Mouse (Mus musculus): ENCODE measurements around the gene Dync2li1. TPM values are rescaled to one million over a fixed set of nuclear protein-coding genes. Genes with fewer than 3 reads are reported as not detected.

Gene Dync2li1
- total and polyA plus RNA-seq, 3 experiments, result 0.08 TPM; not detected in 2

GRCm38 (mm10) chr17:84677595-84677994, 51.3 kb downstream of the Dync2li1 start:
- Histone ChIP-seq H3K27me3 (ENCODE audit: control insufficient read depth in 1 of 2, insufficient read depth in 2 of 2, low read length in 2 of 2) (no peaks in the 10 kb centered on the region; a peak in 1 of 4 replicates), H3K27ac (ENCODE audit: control insufficient read depth, low read depth, low read length) (no peak overlapping the region), H3K4me3 (ENCODE audit: control insufficient read depth in 1 of 2, insufficient read depth in 1 of 2, low read depth in 2 of 2, low read length in 2 of 2) (no peak overlapping the region), H3K9ac (ENCODE audit: control insufficient read depth, low read depth, low read length, poor library complexity, severe bottlenecking) (no peak overlapping the region), H3K79me2 (ENCODE audit: control insufficient read depth, insufficient read depth, low read length, poor library complexity) (no peaks in the 10 kb centered on the region), H3K4me1 (ENCODE audit: control insufficient read depth in 1 of 2, insufficient read depth in 2 of 2, low read length in 2 of 2) (no peaks in the 10 kb centered on the region), H3K9me3 (replicated peaks; ENCODE audit: insufficient read depth, low read length) (no peaks in the 10 kb centered on the region), H3K36me3 (ENCODE audit: control insufficient read depth in 1 of 2, insufficient read depth in 2 of 2, low read length in 2 of 2) (no peaks in the 10 kb centered on the region)
- TF ChIP-seq ZKSCAN1 (IDR thresholded peaks at IDR 0.05; ENCODE audit: low read depth, low read length) (no peak), UBTF (IDR thresholded peaks at IDR 0.05; ENCODE audit: borderline replicate concordance, insufficient read depth, low read depth, low read length) (no peak), POLR2AphosphoS2 (IDR thresholded peaks at IDR 0.05; ENCODE audit: low read length) (no peak), KAT2A (conservative IDR thresholded peaks at IDR 0.05; ENCODE audit: low read depth, low read length) (no peak), JUND (IDR thresholded peaks at IDR 0.05; ENCODE audit: low read depth, low read length) (no peak), EP300 (IDR thresholded peaks at IDR 0.05; ENCODE audit: low read depth in 1 of 2, low read length in 2 of 2) (no peak), SMC3 (IDR thresholded peaks at IDR 0.05; ENCODE audit: low read depth, low read length) (no peak), GABPA (IDR thresholded peaks at IDR 0.05; ENCODE audit: low read depth, low read length) (no peak), ZMIZ1 (IDR thresholded peaks at IDR 0.05; ENCODE audit: low read depth, low read length) (no peak), HCFC1 (IDR thresholded peaks at IDR 0.05; ENCODE audit: low read depth, low read length) (no peak), MAZ (IDR thresholded peaks at IDR 0.05; ENCODE audit: low read depth, low read length) (no peak), RCOR1 (IDR thresholded peaks at IDR 0.05; ENCODE audit: low read depth, low read length) (no peak), CTCF (IDR thresholded peaks at IDR 0.05 in 2 of 3, conservative IDR thresholded peaks at IDR 0.05 in 1 of 3; ENCODE audit: control insufficient read depth in 1 of 3, insufficient read depth in 1 of 3, low read depth in 2 of 3, low read length in 3 of 3, poor library complexity in 1 of 3, severe bottlenecking in 1 of 3) (no peak), ETS1 (IDR thresholded peaks at IDR 0.05; ENCODE audit: low read depth, low read length) (no peak), USF2 (IDR thresholded peaks at IDR 0.05; ENCODE audit: borderline replicate concordance in 1 of 2, insufficient read depth in 1 of 2, low read depth in 1 of 2, low read length in 2 of 2) (no peak), USF1 (IDR thresholded peaks at IDR 0.05; ENCODE audit: low read depth, low read length) (no peak), BHLHE40 (IDR thresholded peaks at IDR 0.05; ENCODE audit: borderline replicate concordance, low read depth, low read length) (no peak), ZNF384 (IDR thresholded peaks at IDR 0.05; ENCODE audit: low read depth, low read length) (no peak), NRF1 (IDR thresholded peaks at IDR 0.05; ENCODE audit: insufficient read depth, low read depth, low read length, poor library complexity, severe bottlenecking) (no peak)
- DNase-seq (ENCODE audit: low read depth, low spot score), result no peak

- Histone ChIP-seq H3K9ac (ENCODE audit: control insufficient read depth, low read depth, low read length, poor library complexity, severe bottlenecking) (no peak overlapping the region), H3K4me1 (ENCODE audit: control insufficient read depth in 1 of 2, insufficient read depth in 2 of 2, low read length in 2 of 2) (no peaks in the 10 kb centered on the region), H3K27me3 (ENCODE audit: control insufficient read depth in 1 of 2, insufficient read depth in 2 of 2, low read length in 2 of 2) (peaks cover 0 to 4% of the 10 kb centered on the region in 2 experiments; a peak in 2 of 4 replicates), H3K79me2 (ENCODE audit: control insufficient read depth, insufficient read depth, low read length, poor library complexity) (no peaks in the 10 kb centered on the region), H3K36me3 (ENCODE audit: control insufficient read depth in 1 of 2, insufficient read depth in 2 of 2, low read length in 2 of 2) (no peaks in the 10 kb centered on the region), H3K9me3 (replicated peaks; ENCODE audit: insufficient read depth, low read length) (no peaks in the 10 kb centered on the region), H3K4me3 (ENCODE audit: control insufficient read depth in 1 of 2, insufficient read depth in 1 of 2, low read depth in 2 of 2, low read length in 2 of 2) (no peak overlapping the region), H3K27ac (ENCODE audit: control insufficient read depth, low read depth, low read length) (no peak overlapping the region)
- DNase-seq (ENCODE audit: low read depth, low spot score), result no peak
- TF ChIP-seq CHD2 (IDR thresholded peaks at IDR 0.05; ENCODE audit: low read length) (no peak), GABPA (IDR thresholded peaks at IDR 0.05; ENCODE audit: low read depth, low read length) (no peak), TAL1 (IDR thresholded peaks at IDR 0.05; ENCODE audit: low read length) (no peak)
Measured at GRCm38 (mm10) chr17:84681670-84682069, 55.4 kb downstream of the Dync2li1 start.

Measured in MEL (cell line).